Mouse (Mus musculus) splenic B cell, adult 2 months (primary cell): ENCODE measurements around the gene Entpd1.
A peak's percentile ranks its signal among the peaks of the same experiment; 100 is the strongest.

Experiments
- DNase-seq: peaks from one replicate; pipeline ENCODE4 v3.0.0-alpha.2; 2011; ENCODE audit warnings: low read depth, low spot score
- H3K27me3 ChIP-seq: 2 replicates; pipeline ENCODE4 v1.6.1; 2012; ENCODE audit warnings: mild to moderate bottlenecking, low read length, moderate library complexity, mixed read lengths; ENCODE audit not compliant: control insufficient read depth, poor library complexity, insufficient read depth, severe bottlenecking
- H3K36me3 ChIP-seq: 2 replicates; pipeline ENCODE4 v1.6.1; 2012; ENCODE audit warnings: mild to moderate bottlenecking, low read length, moderate library complexity, mixed read lengths; ENCODE audit not compliant: control insufficient read depth, poor library complexity, insufficient read depth, severe bottlenecking

The Entpd1 gene

DNA sequence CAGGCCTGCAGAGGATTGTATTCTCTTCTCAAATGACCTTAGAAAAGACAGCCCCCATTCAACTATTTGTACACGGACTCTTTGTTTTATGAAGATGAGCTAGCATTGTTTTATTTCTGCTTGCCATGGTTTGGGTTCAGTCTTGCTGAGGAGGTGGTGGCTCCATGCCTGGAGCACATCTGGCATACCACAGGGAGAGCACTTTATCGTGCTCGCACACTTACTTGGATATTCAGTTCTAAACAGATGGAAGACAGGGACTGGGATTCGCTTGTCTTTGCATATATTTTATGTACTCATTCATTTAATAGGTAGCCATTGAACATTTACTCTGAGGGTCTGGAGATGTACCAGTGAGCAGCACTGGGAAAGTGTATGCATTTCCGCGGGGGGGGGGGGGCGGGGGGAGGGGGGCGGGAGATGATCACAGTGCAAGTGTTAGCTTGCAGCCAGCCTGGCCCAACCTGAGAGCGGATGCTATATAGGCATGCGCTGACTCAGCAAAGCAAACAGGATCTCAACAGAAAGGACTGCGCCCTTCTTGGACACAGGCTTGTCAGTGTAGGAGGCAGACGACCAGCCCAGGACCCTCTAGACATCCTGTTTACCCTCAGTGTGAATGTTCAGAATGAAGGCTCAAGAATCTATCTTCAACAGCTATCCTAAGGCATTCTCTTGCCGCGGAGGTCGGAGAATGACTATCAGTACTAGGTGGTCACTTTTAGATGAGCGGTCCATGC is 100.9 kb downstream of the Entpd1 start:
- H3K27me3 ChIP-seq, result no peaks in the 10 kb centered on the region
- no peaks in the 10 kb centered on the region for H3K36me3 ChIP-seq
- no peak for DNase-seq

- Histone ChIP-seq H3K27me3 (no peaks in the 10 kb centered on the region), H3K36me3 (no peaks in the 10 kb centered on the region)
- no peak for DNase-seq
These were observed 102.5 kb downstream of the Entpd1 start for GRCm38 (mm10) chr19:40714700-40715099.

DNA sequence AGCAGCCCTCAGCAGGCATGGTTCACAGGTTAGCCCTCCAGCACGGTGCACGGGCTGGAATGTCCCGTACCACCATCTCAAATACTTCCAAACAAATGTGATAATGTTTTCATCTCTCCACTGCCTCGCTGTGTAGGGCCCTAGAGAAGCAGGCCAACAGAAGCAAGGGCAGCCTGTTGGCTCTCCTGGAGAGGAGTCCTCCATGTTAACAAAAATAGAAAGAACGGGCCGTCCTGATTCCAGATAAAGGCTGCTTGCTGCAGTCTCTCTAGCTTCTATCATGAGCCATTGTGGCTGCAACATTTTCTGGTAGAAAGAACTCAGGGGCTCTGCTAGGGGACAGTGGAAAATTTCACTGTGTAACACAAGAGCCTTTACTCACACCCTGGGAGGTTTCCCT is 104.8 kb downstream of the Entpd1 start:
- no peaks in the 10 kb centered on the region for H3K36me3 ChIP-seq
- DNase-seq, result no peak

GRCm38 (mm10) chr19:40719439-40720105 is 107.4 kb downstream of the Entpd1 start:
- DNase-seq, result no peak
- Histone ChIP-seq H3K27me3 (no peaks in the 10 kb centered on the region), H3K36me3 (no peaks in the 10 kb centered on the region)

More for the DNA sequence above, 104.8 kb downstream of the Entpd1 start:
- H3K27me3 ChIP-seq, result no peaks in the 10 kb centered on the region

DNA sequence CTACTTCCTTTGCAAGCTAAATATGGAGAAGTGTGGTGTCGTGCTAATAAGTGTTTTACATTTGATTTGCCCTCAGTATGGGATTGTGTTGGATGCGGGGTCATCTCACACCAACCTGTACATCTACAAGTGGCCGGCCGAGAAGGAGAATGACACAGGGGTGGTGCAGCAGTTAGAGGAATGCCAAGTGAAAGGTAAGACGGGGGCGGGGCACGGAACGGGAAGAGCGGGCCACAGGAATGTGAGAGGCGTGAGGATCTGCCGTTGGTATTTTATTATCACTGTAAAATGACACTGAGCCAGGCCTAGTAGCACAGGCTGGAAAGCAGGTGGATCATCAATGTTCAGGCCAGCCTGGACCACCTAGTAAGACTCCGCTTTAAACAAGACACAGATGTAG is 108.2 kb downstream of the Entpd1 start:
- no peaks in the 10 kb centered on the region for H3K36me3 ChIP-seq
- no peak for DNase-seq
- no peaks in the 10 kb centered on the region for H3K27me3 ChIP-seq

- Histone ChIP-seq H3K27me3 (no peaks in the 10 kb centered on the region), H3K36me3 (no peaks in the 10 kb centered on the region; the same call in 1 of the 2 replicates)
- peak; percentile 83 for DNase-seq
These were observed 110.2 kb downstream of the Entpd1 start for GRCm38 (mm10) chr19:40722137-40723038.

DNA sequence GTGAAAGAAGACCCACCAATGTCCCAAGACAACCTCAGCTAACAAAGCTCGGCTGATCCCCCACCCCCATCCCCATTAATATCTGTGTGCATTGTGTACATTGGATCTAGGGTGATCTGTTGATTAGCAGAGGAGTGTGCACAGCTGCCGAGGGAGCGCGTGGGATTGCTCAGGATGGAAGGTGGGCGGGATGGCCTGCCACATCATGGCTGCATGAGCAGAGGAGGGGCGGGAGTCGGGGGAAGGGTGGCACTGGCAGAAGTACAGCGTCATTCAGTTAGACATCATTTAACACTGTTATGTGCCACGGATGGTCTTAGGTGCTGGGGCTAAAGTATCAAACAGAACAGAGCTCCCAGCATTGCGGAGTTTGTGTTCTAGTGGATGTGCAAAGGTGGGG is 111.3 kb downstream of the Entpd1 start:
- no peak for DNase-seq
- no peaks in the 10 kb centered on the region; the same call in 1 of the 2 replicates for H3K27me3 ChIP-seq

DNA sequence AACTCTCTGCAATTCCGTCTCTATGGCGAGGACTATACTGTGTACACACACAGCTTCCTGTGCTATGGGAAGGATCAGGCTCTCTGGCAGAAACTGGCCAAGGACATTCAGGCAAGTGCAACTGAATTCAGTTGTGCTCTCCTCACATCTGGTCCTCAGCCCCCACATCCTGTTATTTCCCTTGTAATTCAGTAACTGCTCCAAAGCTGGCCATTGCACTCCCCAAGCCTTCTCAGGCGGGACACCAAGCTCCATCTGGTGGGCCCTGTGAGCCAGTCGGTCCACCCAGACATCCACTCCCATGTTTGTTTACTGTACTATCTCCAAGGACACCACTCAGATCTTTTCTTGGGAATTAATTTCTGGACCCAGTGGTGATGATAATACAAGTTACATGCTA is 114.0 kb downstream of the Entpd1 start:
- H3K27me3 ChIP-seq, result no peaks in the 10 kb centered on the region; the same call in 1 of the 2 replicates
- no peak for DNase-seq

More for the DNA sequence above, 111.3 kb downstream of the Entpd1 start:
- H3K36me3 ChIP-seq, result no peaks in the 10 kb centered on the region; the same call in 1 of the 2 replicates

DNA sequence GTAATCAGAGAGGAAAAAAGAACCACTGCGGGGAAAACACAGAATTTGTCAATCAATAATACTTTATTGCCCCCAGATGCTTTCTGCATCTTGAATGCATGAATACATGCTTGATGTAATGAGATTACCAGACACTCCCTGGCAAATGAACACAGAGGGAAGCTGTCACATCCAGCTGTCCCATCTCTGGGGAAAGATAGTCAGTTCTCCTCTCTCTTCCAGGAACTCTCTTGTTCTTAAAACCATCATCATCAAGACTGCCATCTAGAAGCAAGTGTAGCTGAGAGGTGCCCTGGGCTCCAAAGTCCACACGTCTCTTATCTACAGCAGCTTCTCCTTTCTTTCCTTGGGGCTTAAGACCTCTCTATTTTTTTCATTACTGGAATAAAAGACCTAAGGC is 114.4 kb downstream of the Entpd1 start:
- H3K36me3 ChIP-seq, result no peaks in the 10 kb centered on the region; the same call in 1 of the 2 replicates
- no peak for DNase-seq
- H3K27me3 ChIP-seq, result no peaks in the 10 kb centered on the region; the same call in 1 of the 2 replicates

More for the DNA sequence above, 114.0 kb downstream of the Entpd1 start:
- H3K36me3 ChIP-seq, result no peaks in the 10 kb centered on the region; the same call in 1 of the 2 replicates

- Histone ChIP-seq H3K27me3 (no peaks in the 10 kb centered on the region; the same call in 1 of the 2 replicates), H3K36me3 (no peaks in the 10 kb centered on the region; the same call in 1 of the 2 replicates)
- no peak for DNase-seq
These were observed 116.0 kb downstream of the Entpd1 start for GRCm38 (mm10) chr19:40728213-40728612.

- no peaks in the 10 kb centered on the region; the same call in 1 of the 2 replicates for H3K36me3 ChIP-seq
- H3K27me3 ChIP-seq, result no peaks in the 10 kb centered on the region; the same call in 1 of the 2 replicates
- no peak for DNase-seq
These were observed 116.7 kb downstream of the Entpd1 start for GRCm38 (mm10) chr19:40728732-40729420.

GRCm38 (mm10) chr19:40733409-40733808 is 121.2 kb downstream of the Entpd1 start:
- no peak for DNase-seq
- H3K36me3 ChIP-seq, result peaks cover 2% of the 10 kb centered on the region; the same call in 1 of the 2 replicates
- no peaks in the 10 kb centered on the region for H3K27me3 ChIP-seq

DNA sequence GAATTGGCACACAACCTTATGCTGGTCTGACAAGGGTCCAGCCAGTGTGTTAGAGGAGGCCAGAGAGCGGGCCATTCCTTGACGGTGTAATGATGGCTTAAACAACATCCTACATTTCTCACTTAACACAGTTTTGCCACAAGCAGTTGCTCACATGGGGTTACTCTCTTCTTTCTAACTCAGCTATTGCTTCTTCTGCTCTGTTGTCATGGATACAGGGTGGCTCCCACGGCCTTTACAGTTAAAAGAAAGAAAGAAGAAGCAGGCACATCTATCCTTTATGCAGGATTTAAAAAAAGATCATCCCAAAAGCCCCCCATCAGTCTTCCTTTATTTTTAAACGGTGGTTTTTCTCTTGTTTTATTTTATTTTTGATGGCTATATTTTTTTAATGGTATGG is 121.7 kb downstream of the Entpd1 start:
- no peaks in the 10 kb centered on the region for H3K27me3 ChIP-seq
- DNase-seq, result no peak
- peaks cover 2% of the 10 kb centered on the region; the same call in 1 of the 2 replicates for H3K36me3 ChIP-seq
